Mouse (Mus musculus) megakaryocyte, embryonic 14.5 days (primary cell): ENCODE results near the gene Dhx34.

Experiments used
- FLI1 ChIP-seq: IDR thresholded peaks from 2 replicates; pipeline ENCODE4 v1.6.1; 2012; ENCODE audit warnings: low read length, inconsistent platforms, mixed read lengths
- GATA1 ChIP-seq: IDR thresholded peaks from 3 replicates; pipeline ENCODE4 v1.6.1; 2012; ENCODE audit warnings: mixed read lengths, low read length, inconsistent platforms, borderline replicate concordance

DNA sequence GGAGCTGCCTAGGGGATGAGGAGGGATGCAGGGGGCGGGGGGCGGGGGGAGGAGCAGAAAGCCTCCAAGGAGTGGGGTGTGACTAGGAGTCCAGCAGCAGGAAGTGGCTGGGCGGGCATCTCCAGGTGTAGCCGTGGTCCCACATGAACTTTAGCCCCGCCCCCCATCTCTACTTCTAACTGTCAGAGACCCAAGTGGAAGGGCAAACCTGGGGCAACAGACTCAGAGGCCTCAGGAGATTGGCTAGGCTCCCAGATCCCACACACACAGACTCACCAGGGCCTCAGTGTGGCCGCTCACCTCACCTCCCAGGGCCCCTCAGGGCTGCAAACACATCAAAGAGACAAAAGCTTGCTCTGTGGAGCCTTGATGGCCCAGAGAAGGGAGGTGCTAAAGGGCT is 25.2 kb downstream of the Dhx34 start:
- TF ChIP-seq GATA1 (no peak), FLI1 (no peak)
